Mouse (Mus musculus) erythroblast, embryonic 14.5 days (primary cell): ENCODE data around the gene Ifitm2.

Experiments
- GATA1 ChIP-seq: IDR thresholded peaks from 2 replicates; pipeline ENCODE4 v1.6.1; 2012; ENCODE audit warnings: low read length, inconsistent platforms, mixed read lengths
- TAL1 ChIP-seq: IDR thresholded peaks from 3 replicates; pipeline ENCODE4 v1.6.1; 2012; ENCODE audit warnings: low read length, inconsistent platforms, mixed read lengths

GRCm38 (mm10) chr7:140975465-140975864 is 19.7 kb upstream of the Ifitm2 start:
- TF ChIP-seq TAL1 = no peak
- TF ChIP-seq GATA1 = no peak
